Mouse (Mus musculus) CD8-positive naive resting alpha-beta T cell, adult 2 months (primary cell): ENCODE data around the gene Olfr605.
"Not testable (repeated sequence)": the region's sequence is repeated elsewhere in the genome, so short reads cannot be mapped to it uniquely, and the experiment has no call there.

ENCODE experiments used
- DNase-seq, 2 experiments: peaks; one replicate each; pipeline ENCODE4 v3.0.0; 2022; ENCODE audit warnings: low read depth in 2 of 2, low spot score in 2 of 2

The Olfr605 gene

GRCm38 (mm10) chr7:103445339-103445738 is at the start of gene Olfr605:
Olfr605 (minus strand) TSS chr7:103445439.
- DNase-seq = no peak

- not testable (repeated sequence) for DNase-seq
These were observed 31.9 kb upstream of the Olfr605 start for GRCm38 (mm10) chr7:103477106-103477505.

- no peak for DNase-seq
These were observed 24.3 kb upstream of the Olfr605 start, which contains the start of gene Olfr608 for GRCm38 (mm10) chr7:103469577-103469976. Olfr608 (plus strand) TSS chr7:103469877.

- no peak for DNase-seq
These were observed 15.4 kb upstream of the Olfr605 start for GRCm38 (mm10) chr7:103460590-103460989.

GRCm38 (mm10) chr7:103448746-103449145 is 3.5 kb upstream of the Olfr605 start, which contains the start of gene Olfr606:
Olfr606 (plus strand) TSS chr7:103449046.
- no peak for DNase-seq

- DNase-seq = not testable (repeated sequence)
These were observed 30.5 kb downstream of the Olfr605 start, which contains the start of gene Usp17lc for GRCm38 (mm10) chr7:103414772-103415171. Usp17lc (plus strand) TSS chr7:103415072.

- DNase-seq = not testable (repeated sequence)
These were observed 38.7 kb downstream of the Olfr605 start for GRCm38 (mm10) chr7:103406521-103407055.

- no peak for DNase-seq
These were observed 46.3 kb downstream of the Olfr605 start for GRCm38 (mm10) chr7:103398981-103399380.

- DNase-seq = no peak
These were observed 47.5 kb downstream of the Olfr605 start for GRCm38 (mm10) chr7:103397758-103398157.
